Mouse (Mus musculus): ENCODE data around the gene Nr1i3.

GRCm38 (mm10) chr1:171192283-171192682 lies 21.5 kb upstream of the Nr1i3 start:
- TF ChIP-seq CTCF (IDR thresholded peaks at IDR 0.05; ENCODE audit: extremely low read depth, insufficient read depth, insufficient read length, insufficient replicate concordance), result no peak
- TF ChIP-seq POLR2A (IDR thresholded peaks at IDR 0.05; ENCODE audit: low read depth, low read length), result no peak
